Mouse (Mus musculus) stomach, embryonic 16.5 days (tissue): ENCODE data around the gene Zp1. TPM values are rescaled to one million over a fixed set of nuclear protein-coding genes. Genes with fewer than 3 reads are reported as not detected.
A peak's percentile ranks its signal among the peaks of the same experiment; 100 is the strongest.

Experiments used
- ATAC-seq: fragments of 200-750 bp; cut with Nextera tagmentation; 2 replicates; pipeline ENCODE4 v1.8.0; 2017; ENCODE audit warnings: moderate number of reproducible peaks, moderate TSS enrichment; ENCODE audit not compliant: insufficient read depth, low FRiP score
- H3K27ac ChIP-seq: fragments of 300-500 bp; sonication (generic); 2 replicates; pipeline ENCODE4 v1.5.1; 2014; ENCODE audit warnings: low read length
- H3K27me3 ChIP-seq: fragments of 300-500 bp; sonication (generic); 2 replicates; pipeline ENCODE4 v1.6.1; 2014; ENCODE audit warnings: low read length, control low read depth, mixed read lengths; ENCODE audit not compliant: control insufficient read depth, insufficient read depth
- H3K36me3 ChIP-seq: fragments of 300-500 bp; sonication (generic); 2 replicates; pipeline ENCODE4 v1.6.1; 2014; ENCODE audit warnings: low read length; ENCODE audit not compliant: control insufficient read depth, insufficient read depth
- H3K4me1 ChIP-seq: fragments of 300-500 bp; sonication (generic); 2 replicates; pipeline ENCODE4 v1.6.1; 2014; ENCODE audit warnings: low read length, control low read depth, mixed read lengths; ENCODE audit not compliant: control insufficient read depth, insufficient read depth
- H3K4me2 ChIP-seq: fragments of 300-500 bp; sonication (generic); 2 replicates; pipeline ENCODE4 v1.6.1; 2014; ENCODE audit warnings: low read depth, low read length, mixed read lengths
- H3K4me3 ChIP-seq: fragments of 300-500 bp; sonication (generic); replicated peaks from 2 replicates; pipeline ENCODE4 v1.5.1; 2014; ENCODE audit warnings: mild to moderate bottlenecking, low read length
- H3K9ac ChIP-seq: fragments of 300-500 bp; sonication (generic); 2 replicates; pipeline ENCODE4 v1.6.1; 2014; ENCODE audit warnings: low read length
- H3K9me3 ChIP-seq: fragments of 300-500 bp; sonication (generic); replicated peaks from 2 replicates; pipeline ENCODE4 v1.6.1; 2016; ENCODE audit warnings: low read length, control low read depth; ENCODE audit not compliant: control insufficient read depth
- WGBS: fragments of 180-500 bp; shearing (Covaris S2); extraction: QIAGEN DNeasy Blood & Tissue Kit; methylation state at CpG from one replicate; pipeline ENCODE4 v1.1.7; 2014; 5-methylcytosine and 5-hydroxymethylcytosine counted together
- polyA plus RNA-seq: library from polyadenylated mRNA; unstranded; fragments of >200 nt; fragmentation: Nextera tagmentation; extraction: Ambion mirVana; gene quantifications from 2 replicates; pipeline ENCODE4 v1.2.1, GENCODE M21; 2015

Gene Zp1
- polyA plus RNA-seq, 1 experiment from 2014 or later, result not detected

DNA sequence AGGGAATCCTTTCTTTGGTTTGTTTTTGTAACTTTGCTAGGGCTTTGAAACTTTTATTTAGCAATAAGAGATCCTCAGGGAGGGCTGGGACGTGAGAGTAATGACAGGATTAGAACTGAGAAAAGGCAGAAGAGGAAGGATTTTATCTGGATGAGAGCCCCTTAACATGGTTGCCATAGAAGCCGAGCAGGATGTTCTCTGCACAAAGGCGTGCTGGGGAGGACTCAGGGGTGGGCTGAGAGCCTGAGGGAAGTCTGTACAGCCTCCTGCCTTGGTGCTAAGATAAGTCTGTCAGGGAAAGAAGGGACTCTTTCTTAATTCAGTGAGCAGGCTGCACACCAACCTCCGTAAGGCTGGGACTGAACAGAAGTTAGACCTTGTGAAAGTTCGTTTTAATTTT, 14.6 kb upstream of the Zp1 start:
- H3K9ac ChIP-seq, result no peak overlapping the region
- H3K4me1 ChIP-seq, result no peaks in the 10 kb centered on the region
- H3K36me3 ChIP-seq, result no peaks in the 10 kb centered on the region
- H3K4me3 ChIP-seq, result no peak overlapping the region
- H3K9me3 ChIP-seq, result no peaks in the 10 kb centered on the region
- 39% methylated on average over 5 of the region's 5 CpGs for WGBS
- H3K4me2 ChIP-seq, result no peak overlapping the region
- ATAC-seq, result peak; percentile 51; the same call in 1 of the 2 replicates
- peak overlapping the region; percentile 4; the same call in 1 of the 2 replicates for H3K27ac ChIP-seq
- 0 out of 2 replicates have a peak, but pooled peaks cover 1% of the 10 kb centered on the region for H3K27me3 ChIP-seq

DNA sequence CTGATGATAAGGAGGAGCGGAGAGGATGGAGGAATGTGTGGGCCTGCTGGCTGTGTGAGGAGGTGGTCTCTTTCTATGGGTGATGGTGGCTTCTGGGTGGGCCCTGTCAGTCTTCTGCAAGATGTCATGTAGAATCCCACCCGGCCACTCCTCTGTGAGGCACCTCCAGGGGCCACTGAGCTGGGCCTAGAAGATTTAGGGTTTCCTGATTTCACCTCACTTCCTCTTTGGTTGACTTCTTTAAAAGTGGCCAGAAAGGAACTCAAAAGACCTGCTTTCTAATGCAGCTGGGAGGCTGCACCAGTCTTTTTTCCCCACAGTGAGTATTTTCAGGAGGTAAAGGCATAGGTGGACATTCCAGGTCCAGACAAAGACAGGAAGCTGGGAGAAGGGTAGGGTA, 10.2 kb upstream of the Zp1 start:
- H3K9ac ChIP-seq, result no peak overlapping the region
- no peaks in the 10 kb centered on the region for H3K27me3 ChIP-seq
- 71% methylated on average over 2 of the region's 2 CpGs for WGBS
- no peak overlapping the region for H3K4me3 ChIP-seq
- H3K4me1 ChIP-seq, result no peaks in the 10 kb centered on the region
- H3K4me2 ChIP-seq, result no peak overlapping the region
- H3K36me3 ChIP-seq, result no peaks in the 10 kb centered on the region
- no peaks in the 10 kb centered on the region for H3K9me3 ChIP-seq
- no peak overlapping the region for H3K27ac ChIP-seq
- no peak for ATAC-seq

DNA sequence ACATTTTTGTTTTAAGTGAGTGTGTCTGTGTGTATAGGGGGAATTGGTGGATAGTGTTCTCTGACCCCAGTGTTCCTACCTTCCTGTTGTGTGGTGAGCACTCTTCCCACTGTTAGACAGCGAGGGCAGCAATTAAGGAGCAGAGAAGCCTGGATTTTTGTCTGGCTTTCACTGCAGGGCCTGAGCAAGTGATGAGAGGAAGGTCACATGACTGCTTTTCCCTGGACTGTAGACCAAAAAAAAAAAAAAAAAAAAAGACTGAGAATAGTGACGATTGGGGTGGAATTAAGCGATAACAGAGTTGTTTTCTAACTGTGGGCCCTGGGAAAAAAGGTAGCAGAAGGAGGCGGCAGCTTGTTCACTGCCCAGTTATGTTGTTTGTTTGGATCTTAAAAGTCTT, 6.2 kb upstream of the Zp1 start:
- Histone ChIP-seq H3K9me3 (no peaks in the 10 kb centered on the region), H3K27me3 (no peaks in the 10 kb centered on the region), H3K27ac (no peak overlapping the region), H3K36me3 (no peaks in the 10 kb centered on the region), H3K4me2 (no peak overlapping the region), H3K4me3 (no peak overlapping the region), H3K4me1 (no peaks in the 10 kb centered on the region), H3K9ac (no peak overlapping the region)
- WGBS, result 61% methylated on average over 4 of the region's 4 CpGs
- no peak for ATAC-seq

DNA sequence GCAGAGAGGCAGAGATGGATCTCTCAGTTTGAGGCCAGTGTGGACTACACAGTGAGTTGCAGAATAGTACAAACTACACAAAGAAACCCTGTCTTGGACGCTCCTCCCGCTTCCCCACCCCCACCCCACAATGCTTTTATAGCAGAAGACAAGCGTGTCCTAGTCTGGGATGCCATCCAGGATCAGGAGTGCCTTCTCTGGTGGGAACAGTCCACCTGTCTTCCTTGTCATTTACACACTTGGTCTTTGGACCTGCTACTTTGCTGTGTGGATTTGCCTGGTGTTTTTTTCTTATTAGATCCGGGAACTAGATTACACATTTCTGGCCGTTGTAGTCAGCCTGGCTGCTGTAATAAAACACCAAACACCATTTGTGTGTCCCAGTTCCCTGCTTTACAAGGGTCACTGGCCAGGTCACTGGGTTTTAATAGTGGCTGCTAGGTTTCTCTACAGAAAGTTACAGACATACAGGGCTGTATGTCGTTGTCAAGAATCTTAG, 5.7 kb upstream of the Zp1 start:
- 56% methylated on average over 6 of the region's 6 CpGs for WGBS
- no peak for ATAC-seq
- no peak overlapping the region for H3K27ac ChIP-seq

DNA sequence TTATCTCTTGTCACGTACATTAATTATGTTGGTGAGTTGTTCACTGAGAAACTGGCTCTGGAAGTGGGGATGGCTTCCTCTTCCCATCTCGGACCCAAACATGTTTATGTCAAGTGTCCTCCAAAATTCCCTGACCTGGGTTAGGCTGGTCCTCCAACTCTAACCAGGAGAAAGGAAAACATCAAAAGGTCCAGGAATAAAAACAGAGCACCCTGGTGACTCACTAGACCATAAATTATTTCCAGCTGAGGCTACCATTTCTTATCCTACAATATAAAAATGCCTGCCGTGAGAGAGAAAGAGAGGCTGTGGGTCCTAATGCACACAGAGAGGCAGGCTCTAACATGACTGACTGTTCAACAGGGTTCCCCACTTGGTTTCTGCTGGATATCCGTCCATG, 3.8 kb upstream of the Zp1 start:
- 26% methylated on average over 4 of the region's 4 CpGs for WGBS
- H3K27ac ChIP-seq, result no peak overlapping the region

More for the DNA sequence above, 5.7 kb upstream of the Zp1 start:
- no peaks in the 10 kb centered on the region for H3K4me1 ChIP-seq
- H3K9me3 ChIP-seq, result no peaks in the 10 kb centered on the region
- no peaks in the 10 kb centered on the region for H3K36me3 ChIP-seq
- no peak overlapping the region for H3K4me3 ChIP-seq
- H3K9ac ChIP-seq, result no peak overlapping the region
- no peak overlapping the region for H3K4me2 ChIP-seq
- no peaks in the 10 kb centered on the region for H3K27me3 ChIP-seq

DNA sequence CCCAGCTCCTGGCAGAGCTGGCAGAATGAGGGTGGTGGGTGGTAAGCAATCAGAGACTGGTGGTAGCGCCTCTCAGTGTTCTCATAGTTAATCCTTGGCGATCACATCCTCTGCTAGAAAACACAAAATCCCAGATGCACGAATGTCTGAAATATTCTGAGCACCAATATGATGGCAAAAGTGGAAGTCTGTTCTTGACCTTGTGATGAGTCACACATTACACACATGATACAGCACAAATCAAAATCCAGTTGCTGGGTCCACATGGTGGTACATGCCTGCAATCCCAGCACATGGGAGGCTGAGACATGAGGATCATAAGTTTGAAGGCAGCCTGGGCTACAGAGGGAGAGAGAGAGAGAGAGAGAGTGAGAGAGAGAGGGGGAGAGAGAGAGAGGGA, 626 bp upstream of the Zp1 start:
- Histone ChIP-seq H3K4me2 (no peak overlapping the region), H3K27ac (no peak overlapping the region), H3K4me1 (no peaks in the 10 kb centered on the region), H3K36me3 (no peaks in the 10 kb centered on the region), H3K9me3 (no peaks in the 10 kb centered on the region), H3K27me3 (no peaks in the 10 kb centered on the region), H3K9ac (no peak overlapping the region), H3K4me3 (no peak overlapping the region)
- WGBS, result 70% methylated on average over 3 of the region's 3 CpGs
- ATAC-seq, result no peak

More for the DNA sequence above, 3.8 kb upstream of the Zp1 start:
- H3K4me1 ChIP-seq, result no peaks in the 10 kb centered on the region
- ATAC-seq, result no peak
- no peak overlapping the region for H3K4me3 ChIP-seq
- no peaks in the 10 kb centered on the region for H3K9me3 ChIP-seq
- H3K9ac ChIP-seq, result no peak overlapping the region
- H3K27me3 ChIP-seq, result no peaks in the 10 kb centered on the region
- H3K36me3 ChIP-seq, result no peaks in the 10 kb centered on the region
- no peak overlapping the region for H3K4me2 ChIP-seq

DNA sequence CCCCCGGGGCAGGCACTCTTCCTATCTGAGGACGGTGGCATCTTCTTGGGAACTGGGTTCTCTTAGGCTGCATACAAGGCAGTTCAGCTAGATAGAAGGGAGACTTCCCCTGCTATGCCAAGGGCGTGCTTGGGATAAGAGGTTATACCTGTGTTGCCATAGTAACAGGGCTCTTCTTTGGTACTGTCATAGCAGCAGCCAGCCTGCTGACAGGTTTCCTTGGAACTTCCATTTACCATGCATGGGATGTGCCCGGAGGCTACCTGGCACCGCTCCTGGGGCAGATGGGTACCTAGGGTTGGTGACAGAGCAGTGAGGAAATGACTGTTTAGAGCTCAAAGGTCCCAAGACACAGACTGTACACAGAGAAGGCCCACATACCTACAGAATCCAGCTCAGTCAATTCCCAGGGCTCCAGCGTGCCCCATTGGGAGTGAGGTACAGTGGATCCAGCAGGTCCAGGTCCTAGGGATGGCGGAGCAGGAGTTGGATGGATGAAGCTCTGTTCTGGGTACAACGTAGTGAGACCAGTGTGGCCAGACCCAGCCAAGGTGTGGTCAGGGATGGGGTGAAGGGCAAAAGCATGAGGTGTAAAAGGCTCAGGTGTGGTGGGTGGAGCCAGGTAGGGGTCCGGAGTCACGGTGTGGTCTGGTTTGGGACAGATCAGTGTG, 2.0 kb downstream of the Zp1 start:
- H3K27ac ChIP-seq, result no peak overlapping the region
- WGBS, result 84% methylated on average over 10 of the region's 10 CpGs
- no peak overlapping the region for H3K4me2 ChIP-seq
- no peak for ATAC-seq
- H3K9me3 ChIP-seq, result no peaks in the 10 kb centered on the region
- H3K9ac ChIP-seq, result no peak overlapping the region
- no peaks in the 10 kb centered on the region for H3K27me3 ChIP-seq
- no peaks in the 10 kb centered on the region for H3K4me1 ChIP-seq
- no peaks in the 10 kb centered on the region for H3K36me3 ChIP-seq
- no peak overlapping the region for H3K4me3 ChIP-seq

DNA sequence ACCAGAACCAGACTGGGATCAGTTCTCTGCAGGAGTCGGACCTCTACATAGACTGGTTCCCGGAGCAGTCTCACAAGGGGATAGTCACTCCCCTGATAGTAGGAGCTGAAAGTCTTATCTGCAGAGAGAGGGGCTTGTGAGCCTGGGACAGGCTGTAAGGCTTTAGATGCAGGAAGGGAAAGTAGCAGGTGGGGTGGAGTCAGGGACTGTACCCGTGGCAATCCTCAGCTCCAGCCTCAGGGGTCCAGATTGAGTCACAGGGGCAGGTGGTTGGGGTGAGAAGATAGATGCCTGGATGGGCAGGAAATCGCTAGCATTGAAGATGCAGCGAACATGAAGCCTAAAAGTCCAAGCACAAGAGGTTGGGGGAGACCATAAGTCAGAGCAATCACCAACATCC, 3.9 kb downstream of the Zp1 start:
- WGBS, result 52% methylated on average over 5 of the region's 5 CpGs
- no peak overlapping the region for H3K9ac ChIP-seq
- H3K36me3 ChIP-seq, result no peaks in the 10 kb centered on the region
- H3K4me1 ChIP-seq, result no peaks in the 10 kb centered on the region
- no peaks in the 10 kb centered on the region for H3K9me3 ChIP-seq
- H3K27ac ChIP-seq, result no peak overlapping the region
- ATAC-seq, result no peak
- no peaks in the 10 kb centered on the region for H3K27me3 ChIP-seq
- H3K4me3 ChIP-seq, result no peak overlapping the region
- no peak overlapping the region for H3K4me2 ChIP-seq

DNA sequence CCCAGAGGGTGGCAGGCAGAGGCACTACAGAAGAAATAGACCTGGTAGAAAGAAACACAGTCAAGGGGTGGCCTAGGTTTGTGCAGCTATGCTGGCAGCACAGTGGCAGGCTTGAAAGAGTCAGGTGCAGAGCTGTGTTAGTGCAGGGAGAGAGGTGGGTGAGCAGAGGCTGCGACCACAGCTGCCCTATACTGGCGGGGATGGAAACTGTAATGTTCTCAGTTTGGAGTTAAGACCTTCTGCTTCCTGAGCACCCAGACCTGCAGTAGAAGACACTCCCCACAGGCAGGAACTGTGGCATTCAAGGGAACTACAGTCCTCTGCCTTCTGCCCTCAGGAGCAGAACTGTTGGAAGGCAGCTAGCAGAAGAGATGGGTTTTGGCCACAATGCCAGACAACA, 5.6 kb downstream of the Zp1 start:
- ATAC-seq, result 0 out of 2 replicates have a peak, but pooled peaks have one; percentile 14
- Histone ChIP-seq H3K9me3 (no peaks in the 10 kb centered on the region), H3K27ac (no peak overlapping the region), H3K36me3 (no peaks in the 10 kb centered on the region), H3K4me3 (no peak overlapping the region), H3K4me1 (no peaks in the 10 kb centered on the region), H3K27me3 (no peaks in the 10 kb centered on the region), H3K9ac (no peak overlapping the region), H3K4me2 (no peak overlapping the region)
- 64% methylated on average over 2 of the region's 2 CpGs for WGBS
